Comparison of ENCODE assay signal across 31 mouse cellular contexts in genomic region chr1:159576246-159576645, GRCm38 (mm10). TPM values are rescaled to one million over a fixed set of nuclear protein-coding genes. Genes with fewer than 3 reads are reported as not detected.
"Had no signal": no experiment of that assay in that cellular context is flagged by ENCODE, and none has a peak within 500 bp of the region (broad histone marks: within the 10 kb centered on the region; RNA-seq: fewer than 3 reads in every experiment).

No protein-coding gene starts in this region.

- H3K4me1 ChIP-seq: embryonic facial prominence, embryonic 10.5 days; embryonic facial prominence, embryonic 12.5 days; embryonic facial prominence, embryonic 15.5 days; forebrain, embryonic 10.5 days had no signal

- DNase-seq: cerebellum, adult 2 months; cerebellum, adult 8-10 months; cerebellum, adult 9-10 months; cerebellum, adult 9-11 months; cerebellum, postnatal 10 days; cerebellum, postnatal 14 days; cerebellum, postnatal 25 days; cerebellum, postnatal 36 days; embryo, embryonic 11 days; forebrain, postnatal 0 days; gastrocnemius, adult 2 months; gastrocnemius, postnatal 10 days; gastrocnemius, postnatal 14 days; gastrocnemius, postnatal 25 days; gastrocnemius, postnatal 36 days; heart, adult 18-20 months; heart, adult 2 months had no signal

- H3K27ac ChIP-seq: embryonic facial prominence, embryonic 10.5 days; embryonic facial prominence, embryonic 12.5 days; embryonic facial prominence, embryonic 13.5 days; embryonic facial prominence, embryonic 15.5 days; forebrain, embryonic 10.5 days; forebrain, embryonic 12.5 days; forebrain, embryonic 13.5 days; forebrain, embryonic 15.5 days; gastrocnemius, adult 2 months; heart, adult 2 months had no signal

- H3K9me3 ChIP-seq: embryonic facial prominence, embryonic 10.5 days; embryonic facial prominence, embryonic 12.5 days; embryonic facial prominence, embryonic 13.5 days; embryonic facial prominence, embryonic 15.5 days; forebrain, embryonic 10.5 days; forebrain, embryonic 12.5 days; forebrain, embryonic 13.5 days; forebrain, embryonic 15.5 days had no signal

- H3K4me3 ChIP-seq: embryonic facial prominence, embryonic 10.5 days; embryonic facial prominence, embryonic 12.5 days; embryonic facial prominence, embryonic 13.5 days; embryonic facial prominence, embryonic 15.5 days; erythroblast, embryonic 14.5 days; forebrain, embryonic 10.5 days; forebrain, embryonic 12.5 days; forebrain, embryonic 13.5 days; forebrain, embryonic 15.5 days; gastrocnemius, adult 2 months; heart, adult 2 months had no signal

- H3K4me2 ChIP-seq: embryonic facial prominence, embryonic 12.5 days; embryonic facial prominence, embryonic 13.5 days; embryonic facial prominence, embryonic 15.5 days; forebrain, embryonic 12.5 days; forebrain, embryonic 13.5 days; forebrain, embryonic 15.5 days had no signal

- H3K36me3 ChIP-seq: embryonic facial prominence, embryonic 10.5 days; embryonic facial prominence, embryonic 12.5 days; embryonic facial prominence, embryonic 13.5 days; embryonic facial prominence, embryonic 15.5 days; forebrain, embryonic 10.5 days; forebrain, embryonic 12.5 days; forebrain, embryonic 15.5 days had no signal

- ATAC-seq: forebrain, embryonic 13.5 days; forebrain, embryonic 14.5 days; forebrain, embryonic 15.5 days; forebrain, embryonic 16.5 days; forebrain, postnatal 0 days had no signal

- H3K27me3 ChIP-seq: embryonic facial prominence, embryonic 12.5 days; embryonic facial prominence, embryonic 15.5 days; forebrain, embryonic 13.5 days; forebrain, embryonic 15.5 days had no signal

- H3K9ac ChIP-seq: embryonic facial prominence, embryonic 12.5 days; embryonic facial prominence, embryonic 13.5 days; embryonic facial prominence, embryonic 15.5 days; forebrain, embryonic 12.5 days; forebrain, embryonic 13.5 days; forebrain, embryonic 15.5 days; forebrain, postnatal 0 days had no signal

RNA-seq across cellular contexts. Expression of gene Tnr, which starts 52.7 kb away (rescaled TPM):
- total RNA-seq: common myeloid progenitor, adult 5-6 weeks; gastrocnemius, adult 18-20 months; gastrocnemius, adult 2 months; gastrocnemius, postnatal 36 days; granulocyte monocyte progenitor cell, adult 5-6 weeks had no signal
- polyA plus RNA-seq: erythroblast, embryonic 14.5 days had no signal
